Mouse (Mus musculus) left cerebral cortex, adult 2 months (tissue): ENCODE results near the gene Tbc1d10c. TPM values are rescaled to one million over a fixed set of nuclear protein-coding genes. Genes with fewer than 3 reads are reported as not detected.
A peak's percentile ranks its signal among the peaks of the same experiment; 100 is the strongest.

Source experiments
- DNase-seq, 2 experiments: peaks; one replicate each; pipeline ENCODE4 v3.0.0; 2021 to 2022; ENCODE audit warnings: low spot score in 2 of 2, mixed read lengths in 1 of 2; ENCODE audit errors: extremely low spot score in 1 of 2
- H3K27ac ChIP-seq: fragments of 200-600 bp; 2 replicates; pipeline ENCODE4 v1.8.1; 2022
- H3K4me3 ChIP-seq: fragments of 200-600 bp; 2 replicates; pipeline ENCODE4 v1.8.1; 2022
- CTCF ChIP-seq: fragments of 200-600 bp; IDR thresholded peaks from 2 replicates; pipeline ENCODE4 v1.8.1; 2022; ENCODE audit warnings: antibody characterized with exemption, mild to moderate bottlenecking, moderate library complexity
- intact Hi-C: fragments of 180-260 bp; cut with DNase I; formaldehyde crosslinking; loops from one replicate; pipeline ENCODE4 v1.15.1; 2025
- total RNA-seq, 2 experiments: library from RNA; stranded (reverse); gene quantifications; 2 replicates each; pipeline ENCODE4 v1.2.3; 2021

Tbc1d10c gene
- total RNA-seq, 2 experiments from 2014 or later: 1.4 to 1.5 TPM

- DNase-seq: no peak
Observed at GRCm38 (mm10) chr19:4196548-4196947, 5.5 kb upstream of the Tbc1d10c start.

GRCm38 (mm10) chr19:4196048-4196447 lies 5.0 kb upstream of the Tbc1d10c start:
- Histone ChIP-seq H3K27ac (no peak overlapping the region), H3K4me3 (no peak overlapping the region)
- TF ChIP-seq CTCF: no peak
- intact Hi-C loops: no loop called here
- DNase-seq: no peak

More at GRCm38 (mm10) chr19:4196548-4196947, 5.5 kb upstream of the Tbc1d10c start:
- intact Hi-C loops: no loop called here
- Histone ChIP-seq H3K4me3 (no peak overlapping the region), H3K27ac (no peak overlapping the region)
- TF ChIP-seq CTCF: no peak

GRCm38 (mm10) chr19:4194776-4195650 lies 3.9 kb upstream of the Tbc1d10c start:
- no peak for TF ChIP-seq CTCF
- intact Hi-C loops: no loop called here
- no peak for DNase-seq
- H3K27ac ChIP-seq: no peak overlapping the region
- no peak overlapping the region for H3K4me3 ChIP-seq

- intact Hi-C loops: no loop called here
- no peak for DNase-seq
- TF ChIP-seq CTCF: no peak
- no peak overlapping the region for H3K27ac ChIP-seq
- H3K4me3 ChIP-seq: no peak overlapping the region
Observed at GRCm38 (mm10) chr19:4194021-4194724, 3.1 kb upstream of the Tbc1d10c start.

- intact Hi-C loops: no loop called here
- no peak for DNase-seq
- peak overlapping the region; percentile 98 for H3K27ac ChIP-seq
Observed at GRCm38 (mm10) chr19:4193129-4193528, 2.0 kb upstream of the Tbc1d10c start.

GRCm38 (mm10) chr19:4192251-4192985 lies 1.3 kb upstream of the Tbc1d10c start:
- Histone ChIP-seq H3K27ac (peak overlapping the region; percentile 98), H3K4me3 (peak overlapping the region; percentile 97)
- TF ChIP-seq CTCF: no peak
- intact Hi-C loops: loop anchor here (1.0 kb wide), 1 partner anchor 23 kb away; no protein-coding TSS in a partner anchor
- DNase-seq: no peak

More at GRCm38 (mm10) chr19:4193129-4193528, 2.0 kb upstream of the Tbc1d10c start:
- H3K4me3 ChIP-seq: peak overlapping the region; percentile 97
- no peak for TF ChIP-seq CTCF

GRCm38 (mm10) chr19:4191528-4192250 lies 605 bp upstream of the Tbc1d10c start, which contains the start of gene Ppp1ca:
Gene Ppp1ca, plus strand, starts transcription at chr19:4192065.
- intact Hi-C loops: loop anchor here (1.0 kb wide), 1 partner anchor 22 kb away; no protein-coding TSS in a partner anchor
- peak; percentile 81 for TF ChIP-seq CTCF
- H3K4me3 ChIP-seq: peak within 1 kb of the TSS; percentile 97
- DNase-seq: peak; percentile 92 to 96
- H3K27ac ChIP-seq: peak within 1 kb of the TSS; percentile 98

GRCm38 (mm10) chr19:4189051-4189620 lies 1.9 kb downstream of the Tbc1d10c start:
- no peak for TF ChIP-seq CTCF
- intact Hi-C loops: no loop called here
- H3K27ac ChIP-seq: no peak overlapping the region
- H3K4me3 ChIP-seq: no peak overlapping the region
- DNase-seq: no peak

- DNase-seq: no peak
- intact Hi-C loops: no loop called here
- TF ChIP-seq CTCF: no peak
- Histone ChIP-seq H3K4me3 (no peak overlapping the region), H3K27ac (no peak overlapping the region)
Observed at GRCm38 (mm10) chr19:4187303-4187702, 3.8 kb downstream of the Tbc1d10c start.

GRCm38 (mm10) chr19:4184976-4185975 lies 5.8 kb downstream of the Tbc1d10c start:
- TF ChIP-seq CTCF: no peak
- Histone ChIP-seq H3K27ac (no peak overlapping the region), H3K4me3 (no peak overlapping the region)
- no peak for DNase-seq
- intact Hi-C loops: no loop called here
